Mouse (Mus musculus) kidney, embryonic 15.5 days (tissue): ENCODE measurements around the gene Rps27rt. TPM values are rescaled to one million over a fixed set of nuclear protein-coding genes. Genes with fewer than 3 reads are reported as not detected.

Source experiments
- ATAC-seq: fragments of 200-750 bp; cut with Nextera tagmentation; replicated peaks from 2 replicates; pipeline ENCODE4 v1.8.0; 2017; ENCODE audit warnings: moderate TSS enrichment; ENCODE audit not compliant: low FRiP score
- H3K27ac ChIP-seq: fragments of 300-500 bp; sonication (generic); 2 replicates; pipeline ENCODE4 v1.5.1; 2015; ENCODE audit warnings: mild to moderate bottlenecking, inconsistent platforms
- H3K27me3 ChIP-seq: fragments of 300-500 bp; sonication (generic); 2 replicates; pipeline ENCODE4 v1.6.1; 2015; ENCODE audit warnings: inconsistent platforms
- H3K36me3 ChIP-seq: fragments of 300-500 bp; sonication (generic); 2 replicates; pipeline ENCODE4 v1.6.1; 2015; ENCODE audit warnings: inconsistent platforms
- H3K4me1 ChIP-seq: fragments of 300-500 bp; sonication (generic); 2 replicates; pipeline ENCODE4 v1.6.1; 2015; ENCODE audit warnings: inconsistent platforms
- H3K4me2 ChIP-seq: fragments of 300-500 bp; sonication (generic); 2 replicates; pipeline ENCODE4 v1.6.1; 2015; ENCODE audit warnings: moderate library complexity, mild to moderate bottlenecking, inconsistent platforms
- H3K4me3 ChIP-seq: fragments of 300-500 bp; sonication (generic); replicated peaks from 2 replicates; pipeline ENCODE4 v1.5.1; 2015; ENCODE audit warnings: mild to moderate bottlenecking, inconsistent platforms
- H3K9ac ChIP-seq: fragments of 300-500 bp; sonication (generic); 2 replicates; pipeline ENCODE4 v1.6.1; 2015; ENCODE audit warnings: mild to moderate bottlenecking, inconsistent platforms
- H3K9me3 ChIP-seq: fragments of 300-500 bp; sonication (generic); replicated peaks from 2 replicates; pipeline ENCODE4 v1.6.1; 2016; ENCODE audit warnings: inconsistent platforms
- WGBS: fragments of 180-500 bp; shearing (Covaris S2); methylation state at CpG from one replicate; pipeline ENCODE4 v1.1.7; 2015; ENCODE audit warnings: mixed read lengths; 5-methylcytosine and 5-hydroxymethylcytosine counted together
- polyA plus RNA-seq: library from polyadenylated mRNA; unstranded; fragments of >200 nt; fragmentation: Nextera tagmentation; extraction: Ambion mirVana; gene quantifications from 2 replicates; pipeline ENCODE4 v1.2.1, GENCODE M21; 2015

The Rps27rt gene
- polyA plus RNA-seq, 1 experiment from 2014 or later: 310 TPM

GRCm38 (mm10) chr9:114999771-115000146, 17.2 kb upstream of the Rps27rt start:
- 0 out of 2 replicates have a peak, but pooled peaks have one; percentile 25 for ATAC-seq
- H3K4me3 ChIP-seq: no peak overlapping the region
- 26% methylated on average over 5 of the region's 5 CpGs for WGBS
- peaks cover 8% of the 10 kb centered on the region; the same call in 1 of the 2 replicates for H3K4me1 ChIP-seq
- H3K9ac ChIP-seq: no peak overlapping the region
- H3K36me3 ChIP-seq: no peaks in the 10 kb centered on the region
- no peaks in the 10 kb centered on the region for H3K9me3 ChIP-seq
- no peaks in the 10 kb centered on the region for H3K27me3 ChIP-seq
- no peak overlapping the region for H3K27ac ChIP-seq
- no peak overlapping the region for H3K4me2 ChIP-seq

DNA sequence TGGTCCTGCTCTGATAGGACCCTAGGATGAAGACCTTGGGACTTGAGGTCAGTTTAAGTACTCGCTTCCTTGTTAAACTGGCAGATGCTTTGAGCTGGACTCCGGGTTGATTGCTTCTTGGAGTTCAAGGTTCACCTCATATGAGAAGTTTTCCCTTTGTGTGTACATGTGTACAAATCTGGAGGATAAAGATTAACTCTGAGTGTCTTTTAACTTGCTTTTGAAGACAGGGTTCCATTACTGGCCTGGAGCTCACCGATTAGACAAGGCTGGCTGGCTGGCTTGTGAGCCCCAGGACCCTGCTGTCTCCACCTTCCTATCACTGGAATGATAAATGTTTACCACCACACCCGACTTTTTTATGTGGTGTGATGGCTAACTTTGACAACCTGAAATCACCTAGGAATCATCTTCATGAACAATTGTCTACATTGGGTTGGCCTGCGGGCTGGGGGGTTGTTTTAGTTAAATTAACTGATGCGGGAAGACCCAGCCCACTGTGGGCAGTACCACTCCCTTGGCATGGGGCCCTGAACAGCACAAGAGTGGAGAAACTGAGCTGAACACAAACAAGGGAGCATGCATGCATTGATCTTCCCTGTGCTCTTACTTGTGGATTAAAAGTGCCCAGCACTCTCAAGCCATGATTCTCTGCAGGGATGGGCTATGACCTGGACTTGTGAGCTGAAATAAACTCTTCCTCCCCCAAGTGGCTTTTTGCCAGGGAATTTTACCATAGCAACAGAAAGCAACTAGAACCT, 16.7 kb upstream of the Rps27rt start:
- Histone ChIP-seq H3K4me2 (no peak overlapping the region), H3K4me1 (peaks cover 8% of the 10 kb centered on the region; the same call in 1 of the 2 replicates), H3K9ac (no peak overlapping the region), H3K36me3 (no peaks in the 10 kb centered on the region), H3K27ac (no peak overlapping the region), H3K4me3 (no peak overlapping the region), H3K27me3 (no peaks in the 10 kb centered on the region), H3K9me3 (no peaks in the 10 kb centered on the region)
- 81% methylated on average over 6 of the region's 6 CpGs for WGBS
- peak; percentile 29; the same call in 1 of the 2 replicates for ATAC-seq

DNA sequence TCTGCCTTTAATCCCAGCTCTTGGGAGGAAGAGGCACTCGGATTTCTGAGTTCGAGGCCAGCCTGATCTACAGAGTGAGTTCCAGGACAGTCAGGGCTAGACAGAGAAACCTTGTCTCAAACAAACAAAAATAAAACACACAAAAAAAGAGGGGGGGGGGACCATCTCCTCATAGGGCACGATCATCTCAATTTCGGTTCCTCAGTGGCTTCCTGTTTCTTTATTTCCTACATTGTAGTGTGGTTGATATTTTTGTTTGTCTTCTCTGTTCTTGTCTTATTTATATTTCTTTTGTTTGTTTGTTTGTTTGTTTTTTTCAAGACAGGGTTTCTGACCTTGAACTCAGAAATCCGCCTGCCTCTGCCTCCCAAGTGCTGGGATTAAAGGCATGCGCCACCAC, 13.9 kb upstream of the Rps27rt start:
- Histone ChIP-seq H3K9ac (no peak overlapping the region), H3K4me3 (no peak overlapping the region), H3K9me3 (no peaks in the 10 kb centered on the region), H3K27me3 (no peaks in the 10 kb centered on the region), H3K36me3 (no peaks in the 10 kb centered on the region; the same call in 1 of the 2 replicates), H3K27ac (no peak overlapping the region), H3K4me2 (no peak overlapping the region), H3K4me1 (peaks cover 8% of the 10 kb centered on the region; the same call in 1 of the 2 replicates)
- 97% methylated on average over 6 of the region's 6 CpGs for WGBS
- no peak for ATAC-seq

GRCm38 (mm10) chr9:114995716-114996115, 13.2 kb upstream of the Rps27rt start:
- Histone ChIP-seq H3K27me3 (no peaks in the 10 kb centered on the region), H3K36me3 (no peaks in the 10 kb centered on the region; the same call in 1 of the 2 replicates), H3K9ac (no peak overlapping the region), H3K9me3 (no peaks in the 10 kb centered on the region), H3K4me1 (peaks cover 8% of the 10 kb centered on the region; the same call in 1 of the 2 replicates), H3K4me3 (no peak overlapping the region), H3K4me2 (no peak overlapping the region), H3K27ac (no peak overlapping the region)
- no peak for ATAC-seq
- 93% methylated on average over 4 of the region's 4 CpGs for WGBS

DNA sequence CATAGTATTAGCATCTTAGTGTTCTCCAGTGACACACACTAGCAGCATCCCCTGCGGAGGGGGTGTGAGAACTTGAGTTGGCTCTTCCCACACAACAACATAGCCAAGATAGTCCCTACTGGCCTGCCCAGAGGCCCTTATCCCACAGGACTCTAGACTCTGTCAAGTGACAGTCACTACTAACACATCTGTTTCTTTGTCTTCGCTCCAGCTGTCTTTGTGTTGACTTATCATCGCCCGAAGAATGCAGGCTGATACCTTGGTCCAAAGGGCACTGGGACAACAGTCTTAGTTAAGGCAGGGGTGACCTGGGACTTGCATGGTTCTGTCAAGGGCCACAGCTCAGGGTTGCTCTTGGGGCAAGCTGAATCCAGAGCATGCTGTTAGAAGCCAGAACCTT, 12.7 kb upstream of the Rps27rt start:
- Histone ChIP-seq H3K36me3 (no peaks in the 10 kb centered on the region; the same call in 1 of the 2 replicates), H3K4me1 (peaks cover 8% of the 10 kb centered on the region; the same call in 1 of the 2 replicates), H3K4me2 (no peak overlapping the region), H3K9me3 (no peaks in the 10 kb centered on the region), H3K9ac (no peak overlapping the region), H3K27ac (no peak overlapping the region), H3K4me3 (no peak overlapping the region), H3K27me3 (no peaks in the 10 kb centered on the region)
- no peak for ATAC-seq
- 92% methylated on average over 4 of the region's 4 CpGs for WGBS

- no peak overlapping the region for H3K27ac ChIP-seq
- 92% methylated on average over 2 of the region's 2 CpGs for WGBS
- no peaks in the 10 kb centered on the region; the same call in 1 of the 2 replicates for H3K36me3 ChIP-seq
- no peaks in the 10 kb centered on the region for H3K27me3 ChIP-seq
- ATAC-seq: no peak
- H3K9ac ChIP-seq: no peak overlapping the region
- H3K4me1 ChIP-seq: peaks cover 4% of the 10 kb centered on the region; the same call in 1 of the 2 replicates
- no peak overlapping the region for H3K4me2 ChIP-seq
- no peak overlapping the region for H3K4me3 ChIP-seq
- no peaks in the 10 kb centered on the region for H3K9me3 ChIP-seq
Observed at GRCm38 (mm10) chr9:114992528-114992927, 10.0 kb upstream of the Rps27rt start.

DNA sequence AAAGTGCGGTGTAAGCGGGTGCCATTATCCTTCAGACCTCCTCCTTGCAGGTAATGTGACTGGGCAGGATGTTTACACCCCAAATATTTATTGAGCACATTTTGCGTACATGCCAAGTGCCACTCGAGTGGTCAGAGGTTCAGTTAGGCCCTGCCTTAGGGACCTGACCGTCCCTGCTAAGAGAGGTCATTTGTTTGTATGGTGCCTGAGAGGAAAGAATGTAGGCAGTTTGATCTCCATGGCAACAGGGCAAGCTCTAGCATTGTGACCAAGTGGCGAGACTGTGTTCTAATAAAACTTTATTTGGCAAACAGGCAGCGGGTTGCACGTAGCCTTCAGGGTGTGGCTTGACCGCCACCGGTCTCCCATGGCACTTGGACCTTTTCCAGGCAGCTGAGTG, 7.9 kb upstream of the Rps27rt start:
- Histone ChIP-seq H3K36me3 (no peaks in the 10 kb centered on the region; the same call in 1 of the 2 replicates), H3K4me2 (no peak overlapping the region), H3K4me3 (no peak overlapping the region), H3K4me1 (peaks cover 8% of the 10 kb centered on the region; the same call in 1 of the 2 replicates), H3K27me3 (no peaks in the 10 kb centered on the region), H3K9ac (no peak overlapping the region), H3K27ac (no peak overlapping the region), H3K9me3 (no peaks in the 10 kb centered on the region)
- 85% methylated on average over 10 of the region's 10 CpGs for WGBS
- no peak for ATAC-seq

DNA sequence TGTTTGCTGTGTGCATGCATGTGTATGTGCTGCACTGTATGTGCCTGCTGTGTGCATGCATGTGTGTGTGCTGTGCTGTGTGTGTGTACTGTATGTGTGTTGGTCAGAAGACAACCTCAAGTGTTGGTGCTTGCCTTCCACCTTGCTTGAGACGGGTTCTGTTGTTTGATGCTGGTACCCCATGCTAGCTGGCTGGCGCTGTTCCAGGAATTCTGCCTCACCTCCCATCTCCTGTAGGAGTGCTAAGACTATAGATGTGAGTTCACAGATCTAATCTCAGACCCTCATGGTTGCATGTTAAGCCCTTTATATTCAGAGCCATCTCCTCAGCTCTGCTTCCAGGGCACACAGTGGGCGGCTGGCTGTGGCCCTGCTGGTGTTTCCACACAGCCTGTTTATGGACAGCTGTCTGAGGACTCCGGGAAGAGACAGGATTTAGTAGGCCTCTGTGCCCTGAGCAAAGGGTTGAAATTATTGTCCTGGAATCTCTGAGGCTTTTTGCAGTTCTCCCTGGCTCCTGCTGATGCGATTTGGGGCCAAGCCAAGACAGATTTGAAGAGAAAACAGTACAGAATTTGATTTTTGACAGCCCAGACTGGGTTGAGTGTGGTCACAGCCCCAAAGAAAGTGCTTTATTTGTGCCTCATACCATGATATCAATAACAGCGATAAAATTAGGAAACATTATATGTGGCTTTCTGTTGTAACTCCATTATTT, 6.2 kb upstream of the Rps27rt start:
- Histone ChIP-seq H3K9me3 (no peaks in the 10 kb centered on the region), H3K27me3 (no peaks in the 10 kb centered on the region), H3K36me3 (no peaks in the 10 kb centered on the region; the same call in 1 of the 2 replicates), H3K4me1 (peaks cover 8% of the 10 kb centered on the region; the same call in 1 of the 2 replicates), H3K9ac (no peak overlapping the region), H3K4me3 (no peak overlapping the region), H3K4me2 (no peak overlapping the region), H3K27ac (no peak overlapping the region)
- no peak for ATAC-seq
- WGBS: 72% methylated on average over 6 of the region's 6 CpGs

DNA sequence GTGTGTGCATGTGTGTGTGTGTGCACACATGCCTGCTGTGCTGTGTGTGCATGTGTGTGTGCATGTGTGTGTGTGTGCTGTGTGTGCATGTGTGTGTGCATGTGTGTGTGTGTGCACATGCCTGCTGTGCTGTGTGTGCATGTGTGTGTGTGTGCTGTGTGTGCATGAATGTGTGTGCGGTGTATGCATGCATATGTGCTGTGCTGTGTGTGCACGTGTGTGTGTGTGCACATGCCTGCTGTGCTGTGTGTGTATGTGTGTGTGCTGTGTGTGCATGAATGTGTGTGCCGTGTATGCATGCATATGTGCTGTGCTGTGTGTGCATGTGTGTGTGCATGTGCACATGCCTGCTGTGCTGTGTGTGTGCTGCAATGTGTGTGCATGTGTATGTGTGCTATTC, 5.5 kb upstream of the Rps27rt start:
- Histone ChIP-seq H3K4me3 (no peak overlapping the region), H3K4me1 (peaks cover 8% of the 10 kb centered on the region; the same call in 1 of the 2 replicates), H3K36me3 (no peaks in the 10 kb centered on the region; the same call in 1 of the 2 replicates), H3K27me3 (no peaks in the 10 kb centered on the region), H3K4me2 (no peak overlapping the region), H3K9me3 (no peaks in the 10 kb centered on the region), H3K27ac (no peak overlapping the region), H3K9ac (no peak overlapping the region)
- no peak for ATAC-seq
- 91% methylated on average over 3 of the region's 3 CpGs for WGBS

- H3K4me3 ChIP-seq: no peak overlapping the region
- ATAC-seq: peak; percentile 67
- no peak overlapping the region for H3K27ac ChIP-seq
- no peaks in the 10 kb centered on the region for H3K9me3 ChIP-seq
- no peak overlapping the region for H3K4me2 ChIP-seq
- WGBS: 56% methylated on average over 5 of the region's 5 CpGs
- H3K27me3 ChIP-seq: no peaks in the 10 kb centered on the region
- no peaks in the 10 kb centered on the region for H3K36me3 ChIP-seq
- H3K9ac ChIP-seq: no peak overlapping the region
- H3K4me1 ChIP-seq: peaks cover 8% of the 10 kb centered on the region; the same call in 1 of the 2 replicates
Observed at GRCm38 (mm10) chr9:114986361-114986760, 3.8 kb upstream of the Rps27rt start.

- no peak overlapping the region for H3K9ac ChIP-seq
- H3K4me1 ChIP-seq: peaks cover 8% of the 10 kb centered on the region; the same call in 1 of the 2 replicates
- 0 out of 2 replicates have a peak, but pooled peaks cover 3% of the 10 kb centered on the region for H3K27me3 ChIP-seq
- no peaks in the 10 kb centered on the region for H3K9me3 ChIP-seq
- WGBS: 95% methylated on average over 5 of the region's 5 CpGs
- H3K27ac ChIP-seq: no peak overlapping the region
- no peak overlapping the region for H3K4me3 ChIP-seq
- H3K36me3 ChIP-seq: no peaks in the 10 kb centered on the region
- ATAC-seq: no peak
- H3K4me2 ChIP-seq: no peak overlapping the region
Observed at GRCm38 (mm10) chr9:114985741-114986140, 3.2 kb upstream of the Rps27rt start.

DNA sequence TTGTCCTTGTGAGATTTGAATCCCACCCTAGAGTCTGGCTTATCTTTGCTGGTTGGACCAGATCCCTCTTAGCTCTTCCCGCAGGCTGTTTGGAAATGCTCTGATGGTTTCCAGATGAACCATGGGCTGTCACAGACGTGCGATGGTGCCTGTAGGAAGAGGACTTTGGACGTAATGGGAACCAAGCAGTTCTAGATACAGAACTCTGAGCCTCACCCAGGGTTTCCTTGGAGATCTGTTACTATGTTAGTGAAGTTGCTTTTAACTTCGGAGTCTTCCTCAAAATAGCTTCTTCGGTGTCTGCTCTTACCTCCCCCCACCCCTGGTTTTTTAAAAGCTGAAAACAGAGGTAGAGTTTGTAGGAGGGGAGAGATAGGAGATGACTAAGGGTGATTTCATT, 2.6 kb downstream of the Rps27rt start:
- Histone ChIP-seq H3K9me3 (no peaks in the 10 kb centered on the region), H3K4me2 (peak overlapping the region; percentile 93), H3K36me3 (no peaks in the 10 kb centered on the region), H3K4me3 (no peak overlapping the region), H3K27me3 (peaks cover 15% of the 10 kb centered on the region), H3K27ac (no peak overlapping the region), H3K4me1 (peaks cover 23% of the 10 kb centered on the region), H3K9ac (no peak overlapping the region)
- no peak for ATAC-seq
- WGBS: 60% methylated on average over 6 of the region's 6 CpGs
